Mouse (Mus musculus): ENCODE measurements at regions not wholly inside any gene's neighbourhood (a gene's known extent, or its start where the extent isn't known, plus 50 kb on each side); places are given as distances from the start of the nearest gene placed in this dataset.
"Not testable (repeated sequence)": the region's sequence is repeated elsewhere in the genome, so short reads cannot be mapped to it uniquely, and the experiment has no call there.

GRCm38 (mm10) chr12:64137997-64138396 lies 336.5 kb downstream of the Fscb start:
- H3K4me2 ChIP-seq = no peak overlapping the region
- WGBS = 72% methylated on average over 1 of the region's 1 CpGs
- ATAC-seq (ENCODE audit: insufficient read depth) (no peak), DNase-seq (no peak)
- no peaks in the 10 kb centered on the region for H3K9me3 ChIP-seq (ENCODE audit: low read depth, low read length)
- no peaks in the 10 kb centered on the region for H3K36me3 ChIP-seq (ENCODE audit: insufficient read depth)
- no peak for TF ChIP-seq CTCF (IDR thresholded peaks at IDR 0.05; ENCODE audit: low read depth)
- H3K9ac ChIP-seq = no peak overlapping the region
- H3K4me1 ChIP-seq (ENCODE audit: insufficient read depth) = no peaks in the 10 kb centered on the region
- H3K27me3 ChIP-seq (ENCODE audit: insufficient read depth, low read length) = no peaks in the 10 kb centered on the region
- no peak overlapping the region for H3K27ac ChIP-seq (ENCODE audit: low read depth)
- H3K4me3 ChIP-seq (ENCODE audit: low read depth, low read length) = no peak overlapping the region

GRCm38 (mm10) chr12:64116438-64116837 lies 358.1 kb downstream of the Fscb start:
- no peaks in the 10 kb centered on the region for H3K27me3 ChIP-seq (ENCODE audit: insufficient read depth, low read length)
- no peak for ATAC-seq (ENCODE audit: insufficient read depth)
- 59% methylated on average over 4 of the region's 4 CpGs for WGBS

GRCm38 (mm10) chr12:64114476-64114875 lies 360.0 kb downstream of the Fscb start:
- no peak overlapping the region for H3K9ac ChIP-seq
- no peak for ATAC-seq (ENCODE audit: insufficient read depth)
- DNase-seq = peak; percentile 4
- TF ChIP-seq CTCF (IDR thresholded peaks at IDR 0.05; ENCODE audit: low read depth) = no peak
- no peak overlapping the region for H3K4me3 ChIP-seq (ENCODE audit: low read depth, low read length)
- no peaks in the 10 kb centered on the region for H3K36me3 ChIP-seq (ENCODE audit: insufficient read depth)
- no peaks in the 10 kb centered on the region for H3K9me3 ChIP-seq (ENCODE audit: low read depth, low read length)
- no peaks in the 10 kb centered on the region for H3K4me1 ChIP-seq (ENCODE audit: insufficient read depth)
- 63% methylated on average over 4 of the region's 4 CpGs for WGBS
- H3K27me3 ChIP-seq (ENCODE audit: insufficient read depth, low read length) = no peaks in the 10 kb centered on the region
- H3K27ac ChIP-seq (ENCODE audit: low read depth) = no peak overlapping the region
- no peak overlapping the region for H3K4me2 ChIP-seq

More at GRCm38 (mm10) chr12:64116438-64116837, 358.1 kb downstream of the Fscb start:
- no peaks in the 10 kb centered on the region for H3K9me3 ChIP-seq (ENCODE audit: low read depth, low read length)
- no peaks in the 10 kb centered on the region for H3K4me1 ChIP-seq (ENCODE audit: insufficient read depth)
- no peak for DNase-seq
- H3K27ac ChIP-seq (ENCODE audit: low read depth) = no peak overlapping the region
- H3K36me3 ChIP-seq (ENCODE audit: insufficient read depth) = no peaks in the 10 kb centered on the region
- H3K9ac ChIP-seq = no peak overlapping the region
- no peak overlapping the region for H3K4me3 ChIP-seq (ENCODE audit: low read depth, low read length)
- no peak for TF ChIP-seq CTCF (IDR thresholded peaks at IDR 0.05; ENCODE audit: low read depth)
- no peak overlapping the region for H3K4me2 ChIP-seq

GRCm38 (mm10) chr12:64104214-64104613 lies 370.3 kb downstream of the Fscb start:
- H3K4me2 ChIP-seq = no peak overlapping the region
- 27% methylated on average over 2 of the region's 2 CpGs for WGBS
- H3K36me3 ChIP-seq (ENCODE audit: insufficient read depth) = no peaks in the 10 kb centered on the region

GRCm38 (mm10) chr12:64076789-64077188 lies 397.7 kb downstream of the Fscb start:
- H3K4me1 ChIP-seq (ENCODE audit: insufficient read depth) = no peaks in the 10 kb centered on the region
- no peak overlapping the region for H3K4me2 ChIP-seq
- H3K27ac ChIP-seq (ENCODE audit: low read depth) = no peak overlapping the region
- no peak overlapping the region for H3K9ac ChIP-seq
- ATAC-seq (ENCODE audit: insufficient read depth) (no peak), DNase-seq (peak; percentile 1)
- H3K27me3 ChIP-seq (ENCODE audit: insufficient read depth, low read length) = no peaks in the 10 kb centered on the region
- WGBS = 64% methylated on average over 7 of the region's 7 CpGs
- H3K36me3 ChIP-seq (ENCODE audit: insufficient read depth) = no peaks in the 10 kb centered on the region
- no peak for TF ChIP-seq CTCF (IDR thresholded peaks at IDR 0.05; ENCODE audit: low read depth)
- no peak overlapping the region for H3K4me3 ChIP-seq (ENCODE audit: low read depth, low read length)
- H3K9me3 ChIP-seq (ENCODE audit: low read depth, low read length) = no peaks in the 10 kb centered on the region

More at GRCm38 (mm10) chr12:64104214-64104613, 370.3 kb downstream of the Fscb start:
- Histone ChIP-seq H3K27me3 (ENCODE audit: insufficient read depth, low read length) (no peaks in the 10 kb centered on the region), H3K4me3 (ENCODE audit: low read depth, low read length) (no peak overlapping the region), H3K4me1 (ENCODE audit: insufficient read depth) (no peaks in the 10 kb centered on the region), H3K9me3 (ENCODE audit: low read depth, low read length) (no peaks in the 10 kb centered on the region), H3K9ac (no peak overlapping the region), H3K27ac (ENCODE audit: low read depth) (no peak overlapping the region)
- ATAC-seq (ENCODE audit: insufficient read depth) (no peak), DNase-seq (peak; percentile 67)
- peak; percentile 57 for TF ChIP-seq CTCF (IDR thresholded peaks at IDR 0.05; ENCODE audit: low read depth)

- no peak for TF ChIP-seq CTCF (IDR thresholded peaks at IDR 0.05; ENCODE audit: low read depth)
- H3K27ac ChIP-seq (ENCODE audit: low read depth) = no peak overlapping the region
- ATAC-seq (ENCODE audit: insufficient read depth) = no peak
- no peaks in the 10 kb centered on the region for H3K36me3 ChIP-seq (ENCODE audit: insufficient read depth)
- H3K4me3 ChIP-seq (ENCODE audit: low read depth, low read length) = no peak overlapping the region
- DNase-seq = no peak
- H3K4me1 ChIP-seq (ENCODE audit: insufficient read depth) = no peaks in the 10 kb centered on the region
- 67% methylated on average over 2 of the region's 2 CpGs for WGBS
- H3K4me2 ChIP-seq = no peak overlapping the region
- no peaks in the 10 kb centered on the region for H3K27me3 ChIP-seq (ENCODE audit: insufficient read depth, low read length)
- H3K9ac ChIP-seq = no peak overlapping the region
- no peaks in the 10 kb centered on the region for H3K9me3 ChIP-seq (ENCODE audit: low read depth, low read length)
Measured at GRCm38 (mm10) chr12:64045528-64045927, 429.0 kb downstream of the Fscb start.

GRCm38 (mm10) chr12:64008631-64009030 lies 465.9 kb downstream of the Fscb start:
- H3K9ac ChIP-seq; H3K4me3 ChIP-seq (ENCODE audit: low read depth, low read length); H3K4me2 ChIP-seq; H3K27me3 ChIP-seq (ENCODE audit: insufficient read depth, low read length); H3K36me3 ChIP-seq (ENCODE audit: insufficient read depth); H3K27ac ChIP-seq (ENCODE audit: low read depth); H3K9me3 ChIP-seq (ENCODE audit: low read depth, low read length); H3K4me1 ChIP-seq (ENCODE audit: insufficient read depth); ATAC-seq (ENCODE audit: insufficient read depth); DNase-seq: not testable (repeated sequence)
- WGBS = 82% methylated on average over 1 of the region's 1 CpGs
